Mouse (Mus musculus) testis, adult 2 months (tissue): ENCODE results near the gene Snu13. TPM values are rescaled to one million over a fixed set of nuclear protein-coding genes. Genes with fewer than 3 reads are reported as not detected.

Experiments used
- H3K27ac ChIP-seq: fragments of 200-500 bp; 2 replicates; pipeline ENCODE4 v1.5.1; 2012; ENCODE audit warnings: low read depth, low read length; ENCODE audit not compliant: control insufficient read depth, insufficient read depth
- H3K27me3 ChIP-seq: fragments of 200-500 bp; 2 replicates; pipeline ENCODE4 v1.6.1; 2012; ENCODE audit warnings: mild to moderate bottlenecking, low read length, moderate library complexity; ENCODE audit not compliant: control insufficient read depth, insufficient read depth
- H3K36me3 ChIP-seq: fragments of 200-500 bp; 2 replicates; pipeline ENCODE4 v1.6.1; 2012; ENCODE audit warnings: mild to moderate bottlenecking, low read length; ENCODE audit not compliant: control insufficient read depth, insufficient read depth
- H3K4me1 ChIP-seq: fragments of 200-500 bp; 2 replicates; pipeline ENCODE4 v1.6.1; 2012; ENCODE audit warnings: low read length; ENCODE audit not compliant: control insufficient read depth, insufficient read depth
- H3K4me3 ChIP-seq: fragments of 200-500 bp; 2 replicates; pipeline ENCODE4 v1.5.1; 2012; ENCODE audit warnings: low read depth, mild to moderate bottlenecking, low read length, moderate library complexity, mixed read lengths; ENCODE audit not compliant: control insufficient read depth
- CTCF ChIP-seq: fragments of 200-500 bp; IDR thresholded peaks from 2 replicates; pipeline ENCODE4 v1.5.1; 2012; ENCODE audit warnings: low read depth, mild to moderate bottlenecking, inconsistent platforms, low read length, moderate library complexity; ENCODE audit not compliant: control insufficient read depth, insufficient read depth, insufficient replicate concordance
- POLR2A ChIP-seq: fragments of 200-500 bp; IDR thresholded peaks from 2 replicates; pipeline ENCODE4 v1.6.1; 2012; ENCODE audit warnings: low read depth, mild to moderate bottlenecking, inconsistent platforms, low read length, moderate library complexity; ENCODE audit not compliant: control insufficient read depth
- polyA plus RNA-seq: library from polyadenylated mRNA; depleted of rRNA; stranded (reverse); fragments of >200 nt; gene quantifications from 2 replicates; pipeline ENCODE4 v1.2.3, GENCODE M21; 2012

The Snu13 gene
- polyA plus RNA-seq, 1 experiment = 68.8 TPM

DNA sequence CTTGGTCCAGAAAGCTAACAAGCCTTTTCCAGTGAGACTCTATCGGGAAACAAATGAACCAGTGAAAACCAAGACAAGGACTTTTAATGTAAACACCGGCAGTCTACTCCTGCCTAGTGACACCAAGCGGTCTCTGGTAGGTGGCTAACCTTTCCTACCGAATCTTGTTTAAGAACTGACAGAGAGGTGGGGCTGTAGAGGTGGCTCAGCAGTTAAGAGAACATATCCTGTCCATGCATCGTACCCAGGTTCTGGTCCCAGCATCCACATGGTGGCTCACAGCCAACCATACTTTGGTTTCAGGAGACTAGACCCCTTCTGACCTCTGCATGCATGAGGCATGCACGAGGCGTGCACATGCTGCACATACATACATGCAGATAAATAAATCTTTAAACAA, 20.1 kb downstream of the Snu13 start:
- Histone ChIP-seq H3K4me1 (peaks cover 3% of the 10 kb centered on the region), H3K4me3 (no peak overlapping the region), H3K27ac (no peak overlapping the region), H3K36me3 (no peaks in the 10 kb centered on the region; the same call in 1 of the 2 replicates), H3K27me3 (no peaks in the 10 kb centered on the region)
- no peak for TF ChIP-seq POLR2A
- TF ChIP-seq CTCF = no peak

- Histone ChIP-seq H3K4me1 (peaks cover 3% of the 10 kb centered on the region), H3K27ac (no peak overlapping the region), H3K4me3 (no peak overlapping the region), H3K36me3 (no peaks in the 10 kb centered on the region; the same call in 1 of the 2 replicates), H3K27me3 (no peaks in the 10 kb centered on the region)
- TF ChIP-seq CTCF = no peak
- TF ChIP-seq POLR2A = no peak
Measured at GRCm38 (mm10) chr15:82023965-82024635, 23.3 kb downstream of the Snu13 start.

DNA sequence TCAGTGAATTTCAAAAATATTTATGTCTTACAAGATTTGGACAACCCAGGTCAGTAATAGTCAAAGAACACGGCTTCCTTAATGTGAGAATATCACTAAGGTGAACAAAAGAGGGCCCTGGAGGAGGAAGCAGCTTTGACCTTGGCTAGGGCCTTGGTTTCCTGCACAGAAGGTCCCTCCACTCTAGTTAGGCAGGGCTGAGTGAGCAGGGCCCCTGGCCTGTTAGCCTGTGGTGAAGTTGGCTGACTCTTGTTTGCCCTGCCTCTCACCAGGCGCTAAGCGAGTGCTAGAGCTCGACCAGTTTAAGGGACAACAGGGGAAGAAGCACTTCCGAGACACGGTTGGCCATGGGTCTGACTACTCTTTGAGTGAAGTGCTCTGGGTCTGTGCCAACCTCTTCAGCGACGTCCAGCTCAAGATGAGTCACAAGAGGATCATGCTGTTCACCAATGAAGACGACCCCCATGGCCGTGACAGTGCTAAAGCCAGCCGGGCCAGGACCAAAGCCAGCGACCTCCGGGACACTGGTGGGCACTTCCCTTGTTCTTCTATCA, 24.8 kb downstream of the Snu13 start:
- Histone ChIP-seq H3K4me1 (peaks cover 3% of the 10 kb centered on the region), H3K27ac (peak overlapping the region; percentile 18), H3K27me3 (no peaks in the 10 kb centered on the region), H3K4me3 (no peak overlapping the region), H3K36me3 (no peaks in the 10 kb centered on the region; the same call in 1 of the 2 replicates)
- TF ChIP-seq CTCF (no peak), POLR2A (no peak)

DNA sequence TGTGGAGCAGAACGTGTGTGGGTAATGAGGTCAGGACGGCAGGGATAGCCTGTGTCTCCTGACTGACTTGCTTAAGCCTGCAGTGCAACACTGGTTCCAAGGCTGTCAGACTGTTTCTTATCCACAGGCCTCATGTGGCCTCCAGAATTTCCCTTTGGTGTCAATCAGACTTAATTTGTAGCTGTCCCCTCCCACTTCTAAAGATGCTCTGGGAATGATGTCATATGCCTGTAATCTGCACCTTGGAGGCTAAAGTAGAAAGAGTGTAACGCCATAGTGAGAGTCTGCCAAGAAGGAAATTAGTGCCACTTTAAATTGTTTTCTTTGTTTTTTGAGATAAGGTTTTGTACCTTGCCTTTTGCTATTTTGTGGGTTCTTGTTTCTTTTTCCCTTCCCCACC, 28.1 kb downstream of the Snu13 start:
- Histone ChIP-seq H3K36me3 (no peaks in the 10 kb centered on the region), H3K4me1 (peaks cover 6% of the 10 kb centered on the region)
- TF ChIP-seq POLR2A = no peak
- no peak for TF ChIP-seq CTCF

DNA sequence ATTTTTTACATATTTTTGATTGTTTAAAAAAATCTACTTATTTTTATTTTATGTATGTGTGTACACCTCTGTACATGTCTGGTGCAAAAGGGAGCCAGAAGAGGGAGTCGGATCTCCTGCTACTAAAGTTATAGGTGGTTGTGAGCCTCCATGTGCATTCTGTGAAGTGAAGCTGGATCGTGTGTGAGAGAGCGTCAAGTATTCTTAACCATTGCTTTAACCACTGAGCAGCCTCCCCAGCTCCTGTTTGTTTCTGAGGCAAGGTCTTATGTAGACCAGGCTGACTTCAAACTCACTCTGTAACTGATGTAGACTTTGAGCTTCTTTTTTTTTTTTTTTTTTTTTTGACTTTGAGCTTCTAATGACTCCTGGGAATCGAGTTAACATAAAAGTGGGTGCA, 29.9 kb downstream of the Snu13 start:
- Histone ChIP-seq H3K4me3 (no peak overlapping the region), H3K4me1 (peaks cover 4% of the 10 kb centered on the region)

More for the DNA sequence above, 28.1 kb downstream of the Snu13 start:
- H3K27ac ChIP-seq = no peak overlapping the region
- no peaks in the 10 kb centered on the region for H3K27me3 ChIP-seq
- H3K4me3 ChIP-seq = no peak overlapping the region

GRCm38 (mm10) chr15:82016830-82017229, 30.6 kb downstream of the Snu13 start:
- Histone ChIP-seq H3K36me3 (no peaks in the 10 kb centered on the region), H3K27ac (peak overlapping the region; percentile 78), H3K27me3 (no peaks in the 10 kb centered on the region), H3K4me3 (peak overlapping the region; percentile 93), H3K4me1 (peaks cover 4% of the 10 kb centered on the region)
- TF ChIP-seq CTCF (no peak), POLR2A (no peak)

More for the DNA sequence above, 29.9 kb downstream of the Snu13 start:
- Histone ChIP-seq H3K27me3 (no peaks in the 10 kb centered on the region), H3K27ac (no peak overlapping the region), H3K36me3 (no peaks in the 10 kb centered on the region)
- TF ChIP-seq CTCF (no peak), POLR2A (no peak)

DNA sequence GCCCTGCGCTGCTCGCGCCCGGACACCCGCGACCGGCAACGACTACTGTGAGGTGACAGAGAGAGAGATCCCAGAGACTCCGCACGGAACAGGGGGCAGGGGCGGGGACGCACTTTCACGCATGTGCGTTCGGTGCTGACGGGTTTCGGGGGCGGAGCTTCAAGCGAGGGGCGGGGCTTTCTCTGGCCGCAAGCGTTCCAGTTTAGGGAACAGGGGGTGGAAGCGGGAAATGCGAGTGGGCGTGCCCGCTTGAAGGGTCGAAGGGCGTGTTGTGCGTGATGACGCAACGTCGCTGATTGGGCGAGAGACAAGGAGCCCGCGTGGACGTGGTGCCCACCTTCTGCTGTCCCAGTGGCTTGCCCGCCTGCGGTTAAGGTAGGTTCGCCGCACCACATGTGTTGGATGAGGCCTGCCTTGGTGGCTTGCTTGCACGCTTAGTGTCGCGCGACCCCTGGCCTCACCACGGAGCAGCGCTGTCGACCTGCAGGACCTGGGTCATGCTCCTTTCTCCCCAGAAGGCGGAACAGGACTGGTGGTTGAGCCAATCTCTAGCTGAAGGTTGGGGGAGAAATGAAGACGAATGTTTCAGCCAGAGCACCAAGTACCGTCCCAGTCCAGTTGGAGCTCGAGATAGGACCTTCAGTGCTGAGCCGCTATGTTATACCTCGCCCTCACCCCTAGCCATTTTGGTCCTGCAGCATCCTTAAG, 31.1 kb downstream of the Snu13 start:
- TF ChIP-seq CTCF = no peak
- TF ChIP-seq POLR2A = peak; percentile 94
- Histone ChIP-seq H3K4me3 (peak overlapping the region; percentile 93), H3K27ac (peak overlapping the region; percentile 86), H3K36me3 (no peaks in the 10 kb centered on the region), H3K27me3 (no peaks in the 10 kb centered on the region), H3K4me1 (peaks cover 4% of the 10 kb centered on the region)
